1 mouse cellular context compared by ENCODE assay signal in the genomic region with DNA sequence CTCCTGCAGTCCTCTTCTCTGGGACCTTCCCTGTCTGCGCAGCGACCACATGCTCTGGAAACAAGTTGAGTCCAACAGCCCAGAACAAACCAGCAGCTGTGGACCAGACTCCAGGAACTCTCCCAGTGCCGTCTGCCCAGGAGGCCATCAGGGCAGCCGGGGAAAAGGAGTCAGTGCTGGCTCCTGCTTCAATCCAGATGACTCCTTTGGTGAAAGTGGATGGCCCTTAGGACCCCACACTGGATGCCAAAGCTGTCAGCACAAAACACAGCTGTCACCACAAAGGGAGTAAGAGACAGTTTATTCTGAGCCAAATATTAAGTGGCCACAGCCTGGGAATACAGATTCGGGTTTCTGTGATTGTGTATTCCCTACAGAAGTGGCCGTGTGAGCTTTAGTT.
A peak's percentile ranks its signal among the peaks of the same experiment; 100 is the strongest.
TF ChIP-seq lines count a peak whose summit lies in the region.

No protein-coding gene starts in this region.

TF ChIP-seq in myocyte, 11 proteins besides CTCF, POLR2A, EP300 and RAD21:
- TF ChIP-seq CEBPB (IDR thresholded peaks at IDR 0.05; ENCODE audit: insufficient read depth, poor library complexity, severe bottlenecking) (no peak), MYOG (IDR thresholded peaks at IDR 0.05; ENCODE audit: control insufficient read depth in 1 of 3, insufficient read depth in 1 of 3, insufficient read length in 2 of 3, low read depth in 2 of 3) (peak in 2 of 3 experiments; percentile 57 to 74), REST (IDR thresholded peaks at IDR 0.05; ENCODE audit: insufficient read depth, insufficient read length) (no peak), TCF12 (IDR thresholded peaks at IDR 0.05; ENCODE audit: insufficient read depth, poor library complexity, severe bottlenecking) (peak; percentile 66), POLR2AphosphoS2 (IDR thresholded peaks at IDR 0.05; ENCODE audit: insufficient read length, low read depth) (no peak), SRF (IDR thresholded peaks at IDR 0.05; ENCODE audit: control insufficient read depth, insufficient read length, low read depth) (no peak), TCF3 (IDR thresholded peaks at IDR 0.05; ENCODE audit: insufficient read length, low read depth) (no peak), E2F4 (IDR thresholded peaks at IDR 0.05; ENCODE audit: insufficient read depth) (no peak), MYOD1 (IDR thresholded peaks at IDR 0.05; ENCODE audit: control insufficient read depth in 1 of 3, insufficient read length in 2 of 3, low read depth in 2 of 3) (peak in 2 of 3 experiments; percentile 39 to 61), MAX (IDR thresholded peaks at IDR 0.05; ENCODE audit: low read depth) (no peak), USF1 (IDR thresholded peaks at IDR 0.05; ENCODE audit: low read depth) (no peak)
